Mouse (Mus musculus) midbrain, embryonic 14.5 days (tissue): ENCODE results near the gene Erich2. TPM values are rescaled to one million over a fixed set of nuclear protein-coding genes. Genes with fewer than 3 reads are reported as not detected.
A peak's percentile ranks its signal among the peaks of the same experiment; 100 is the strongest.

ENCODE experiments used
- ATAC-seq: fragments of 200-750 bp; cut with Nextera tagmentation; 2 replicates; pipeline ENCODE4 v1.8.0; 2017; ENCODE audit warnings: moderate number of reproducible peaks, moderate library complexity; ENCODE audit not compliant: low FRiP score, low TSS enrichment
- DNase-seq: peaks from one replicate; pipeline ENCODE4 v3.0.0-alpha.2; 2015
- H3K27ac ChIP-seq: fragments of 300-500 bp; sonication (generic); replicated peaks from 2 replicates; pipeline ENCODE4 v1.5.1; 2014; ENCODE audit warnings: mild to moderate bottlenecking, low read depth, low read length, moderate library complexity
- H3K27me3 ChIP-seq: fragments of 300-500 bp; sonication (generic); 2 replicates; pipeline ENCODE4 v1.6.1; 2014; ENCODE audit warnings: low read length, control low read depth, mixed read lengths; ENCODE audit not compliant: control insufficient read depth, insufficient read depth
- H3K36me3 ChIP-seq: fragments of 300-500 bp; sonication (generic); 2 replicates; pipeline ENCODE4 v1.6.1; 2014; ENCODE audit warnings: low read length, control low read depth; ENCODE audit not compliant: control insufficient read depth, insufficient read depth
- H3K4me1 ChIP-seq: fragments of 300-500 bp; sonication (generic); 2 replicates; pipeline ENCODE4 v1.6.1; 2014; ENCODE audit warnings: mild to moderate bottlenecking, antibody characterized with exemption, low read length, control low read depth; ENCODE audit not compliant: control insufficient read depth, insufficient read depth
- H3K4me2 ChIP-seq: fragments of 300-500 bp; sonication (generic); 2 replicates; pipeline ENCODE4 v1.6.1; 2014; ENCODE audit warnings: mild to moderate bottlenecking, low read length, moderate library complexity
- H3K4me3 ChIP-seq: fragments of 300-500 bp; sonication (generic); replicated peaks from 2 replicates; pipeline ENCODE4 v1.5.1; 2014; ENCODE audit warnings: low read depth, low read length
- H3K9ac ChIP-seq: fragments of 300-500 bp; sonication (generic); replicated peaks from 2 replicates; pipeline ENCODE4 v1.6.1; 2014; ENCODE audit warnings: mild to moderate bottlenecking, low read length, moderate library complexity
- H3K9me3 ChIP-seq: fragments of 300-500 bp; sonication (generic); 2 replicates; pipeline ENCODE4 v1.6.1; 2016; ENCODE audit warnings: low read length, control low read depth, mixed read lengths; ENCODE audit not compliant: control insufficient read depth
- WGBS: fragments of 180-500 bp; shearing (Covaris S2); extraction: QIAGEN DNeasy Blood & Tissue Kit; methylation state at CpG from one replicate; pipeline ENCODE4 v1.1.7; 2014; 5-methylcytosine and 5-hydroxymethylcytosine counted together
- polyA plus RNA-seq: library from polyadenylated mRNA; unstranded; fragments of >200 nt; fragmentation: Nextera tagmentation; extraction: Ambion mirVana; gene quantifications from 2 replicates; pipeline ENCODE4 v1.2.1, GENCODE M21; 2014

The Erich2 gene
- polyA plus RNA-seq, 1 experiment from 2014 or later: 2.3 TPM

- peak; percentile 55; the same call in 1 of the 2 replicates for ATAC-seq
- H3K9ac ChIP-seq: 0 out of 2 replicates have a peak overlapping the region, but pooled peaks have one; percentile 1
These were observed 49.7 kb downstream of the Erich2 start for GRCm38 (mm10) chr2:70558112-70558842.

GRCm38 (mm10) chr2:70558843-70559451 is 50.3 kb downstream of the Erich2 start:
- Histone ChIP-seq H3K9ac (peak overlapping the region; percentile 34; the same call in 1 of the 2 replicates), H3K4me1 (no peaks in the 10 kb centered on the region), H3K9me3 (no peaks in the 10 kb centered on the region), H3K4me3 (peak overlapping the region; percentile 20), H3K4me2 (peak overlapping the region; percentile 66), H3K27me3 (peaks cover 30% of the 10 kb centered on the region), H3K36me3 (no peaks in the 10 kb centered on the region), H3K27ac (peak overlapping the region; percentile 94)
- DNase-seq: peak; percentile 46
- no peak for ATAC-seq
- 9% methylated on average over 24 of the region's 24 CpGs for whole genome bisulfite sequencing

More at GRCm38 (mm10) chr2:70558112-70558842, 49.7 kb downstream of the Erich2 start:
- peaks cover 27% of the 10 kb centered on the region for H3K27me3 ChIP-seq
- H3K9me3 ChIP-seq: no peaks in the 10 kb centered on the region
- peak overlapping the region; percentile 20 for H3K4me3 ChIP-seq
- H3K4me2 ChIP-seq: peak overlapping the region; percentile 66
- H3K4me1 ChIP-seq: no peaks in the 10 kb centered on the region
- WGBS: 4% methylated on average over 17 of the region's 18 CpGs
- peak; percentile 99 for DNase-seq
- peak overlapping the region; percentile 94 for H3K27ac ChIP-seq
- no peaks in the 10 kb centered on the region for H3K36me3 ChIP-seq

- WGBS: under 1% methylated on average over 13 of the region's 13 CpGs
- H3K4me1 ChIP-seq: no peaks in the 10 kb centered on the region
- peak; percentile 78 for DNase-seq
- H3K36me3 ChIP-seq: no peaks in the 10 kb centered on the region
- H3K27ac ChIP-seq: peak overlapping the region; percentile 94
- peak overlapping the region; percentile 20 for H3K4me3 ChIP-seq
- peak overlapping the region; percentile 66 for H3K4me2 ChIP-seq
- no peaks in the 10 kb centered on the region for H3K9me3 ChIP-seq
- ATAC-seq: no peak
- H3K27me3 ChIP-seq: peaks cover 33% of the 10 kb centered on the region
- H3K9ac ChIP-seq: peak overlapping the region; percentile 34
These were observed 50.9 kb downstream of the Erich2 start for GRCm38 (mm10) chr2:70559520-70559919.

GRCm38 (mm10) chr2:70561077-70561795 is 52.6 kb downstream of the Erich2 start:
- WGBS: under 1% methylated on average over 29 of the region's 29 CpGs
- DNase-seq: peak; percentile 93
- Histone ChIP-seq H3K9ac (peak overlapping the region; percentile 88), H3K27me3 (peaks cover 50% of the 10 kb centered on the region), H3K36me3 (no peaks in the 10 kb centered on the region), H3K4me1 (no peaks in the 10 kb centered on the region), H3K4me2 (peak overlapping the region; percentile 66), H3K27ac (peak overlapping the region; percentile 94), H3K9me3 (no peaks in the 10 kb centered on the region), H3K4me3 (peak overlapping the region; percentile 53)
- ATAC-seq: peak; percentile 65

- DNase-seq (peak; percentile 76), ATAC-seq (no peak)
- H3K9me3 ChIP-seq: no peaks in the 10 kb centered on the region
- H3K9ac ChIP-seq: peak overlapping the region; percentile 88
- H3K36me3 ChIP-seq: no peaks in the 10 kb centered on the region
- WGBS: under 1% methylated on average over 42 of the region's 42 CpGs
- peak overlapping the region; percentile 66 for H3K4me2 ChIP-seq
- 0 out of 2 replicates have a peak, but pooled peaks cover 5% of the 10 kb centered on the region for H3K4me1 ChIP-seq
- peaks cover 58% of the 10 kb centered on the region for H3K27me3 ChIP-seq
- H3K27ac ChIP-seq: peak overlapping the region; percentile 94
- H3K4me3 ChIP-seq: peak overlapping the region; percentile 53
These were observed 53.4 kb downstream of the Erich2 start for GRCm38 (mm10) chr2:70562011-70562491.

- WGBS: under 1% methylated on average over 31 of the region's 34 CpGs
- Histone ChIP-seq H3K9ac (peak overlapping the region; percentile 88), H3K9me3 (no peaks in the 10 kb centered on the region), H3K36me3 (no peaks in the 10 kb centered on the region), H3K4me2 (peak overlapping the region; percentile 66), H3K4me3 (peak overlapping the region; percentile 53), H3K4me1 (0 out of 2 replicates have a peak, but pooled peaks cover 5% of the 10 kb centered on the region), H3K27ac (peak overlapping the region; percentile 94), H3K27me3 (peaks cover 61% of the 10 kb centered on the region)
- ATAC-seq (no peak), DNase-seq (peak; percentile 56)
These were observed 54.0 kb downstream of the Erich2 start for GRCm38 (mm10) chr2:70562611-70562980.

- DNase-seq: peak; percentile 65
These were observed 54.5 kb downstream of the Erich2 start for GRCm38 (mm10) chr2:70562981-70563671.

More at GRCm38 (mm10) chr2:70562981-70563671, 54.5 kb downstream of the Erich2 start:
- H3K9ac ChIP-seq: peak overlapping the region; percentile 88
- WGBS: under 1% methylated on average over 40 of the region's 40 CpGs
- H3K27me3 ChIP-seq: peaks cover 61% of the 10 kb centered on the region
- ATAC-seq: no peak
- no peaks in the 10 kb centered on the region for H3K9me3 ChIP-seq
- peak overlapping the region; percentile 66 for H3K4me2 ChIP-seq
- H3K4me1 ChIP-seq: peaks cover 7% of the 10 kb centered on the region; the same call in 1 of the 2 replicates
- H3K36me3 ChIP-seq: no peaks in the 10 kb centered on the region
- peak overlapping the region; percentile 53 for H3K4me3 ChIP-seq
- peak overlapping the region; percentile 94 for H3K27ac ChIP-seq
